Mouse (Mus musculus): ENCODE data around the gene Hoxb5.

DNA sequence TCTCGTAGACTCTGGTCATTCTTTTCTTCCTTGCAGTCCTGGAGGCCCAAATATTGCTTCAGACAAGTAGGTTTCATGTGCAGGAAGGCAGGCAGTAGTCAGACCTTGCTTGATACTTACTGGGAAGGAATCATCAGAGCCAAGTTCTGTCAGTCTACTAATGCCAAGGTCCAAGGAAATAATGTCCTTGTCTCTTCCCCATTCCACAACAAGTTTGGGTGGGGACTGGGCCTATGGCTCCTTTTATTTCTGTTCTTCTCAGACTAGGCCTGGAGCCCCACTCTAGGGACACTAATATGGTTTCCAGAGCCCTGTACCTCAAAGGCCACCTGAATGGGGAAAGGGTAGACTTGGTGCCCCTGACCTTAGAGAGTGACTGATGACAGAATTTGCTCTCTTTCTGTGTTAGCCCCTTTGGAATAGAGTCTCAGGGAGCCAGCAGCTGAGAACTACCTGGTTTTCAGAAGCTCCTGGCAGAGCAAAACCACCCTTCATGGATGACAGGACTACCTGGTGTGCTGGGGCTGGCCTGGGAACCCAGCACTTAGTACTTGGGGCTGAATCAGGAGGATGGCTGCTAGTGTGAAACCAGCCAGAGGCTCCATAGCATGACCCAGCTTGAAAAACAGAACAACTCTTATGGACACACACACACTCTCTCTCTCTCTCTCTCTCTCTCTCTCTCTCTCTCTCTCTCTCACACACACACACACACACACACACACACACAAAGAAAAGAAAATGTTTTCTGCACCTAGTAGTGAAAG is 14.5 kb upstream of the Hoxb5 start:
- TF ChIP-seq POLR2A (IDR thresholded peaks at IDR 0.05; ENCODE audit: borderline replicate concordance, low read depth, low read length), result no peak
- no peak for TF ChIP-seq CTCF (IDR thresholded peaks at IDR 0.05; ENCODE audit: low read depth, low read length)
